Mouse (Mus musculus): ENCODE results near the gene Gnai2.

Gnai2 gene

DNA sequence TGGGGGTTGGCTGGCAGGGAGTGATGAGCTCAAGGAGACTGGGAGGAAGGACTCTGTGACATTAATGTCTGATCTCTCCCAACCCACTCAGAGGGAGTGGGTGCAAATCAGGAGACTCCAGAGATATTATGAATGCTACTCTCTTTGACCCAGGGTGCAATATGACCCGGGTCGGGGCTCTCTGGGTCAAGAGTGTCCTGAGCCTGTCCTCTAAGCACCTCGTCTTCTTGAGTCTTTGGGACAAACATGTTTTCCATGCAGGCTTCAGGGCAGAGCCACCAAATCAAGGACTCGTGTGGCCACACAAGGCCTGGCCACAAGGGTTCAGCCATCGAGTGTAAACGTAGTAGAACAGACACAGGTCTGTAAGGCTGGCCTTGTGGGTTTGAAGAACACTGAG is 22.9 kb upstream of the Gnai2 start:
- in situ Hi-C loops (cut with MboI, MseI), result no loop called here

DNA sequence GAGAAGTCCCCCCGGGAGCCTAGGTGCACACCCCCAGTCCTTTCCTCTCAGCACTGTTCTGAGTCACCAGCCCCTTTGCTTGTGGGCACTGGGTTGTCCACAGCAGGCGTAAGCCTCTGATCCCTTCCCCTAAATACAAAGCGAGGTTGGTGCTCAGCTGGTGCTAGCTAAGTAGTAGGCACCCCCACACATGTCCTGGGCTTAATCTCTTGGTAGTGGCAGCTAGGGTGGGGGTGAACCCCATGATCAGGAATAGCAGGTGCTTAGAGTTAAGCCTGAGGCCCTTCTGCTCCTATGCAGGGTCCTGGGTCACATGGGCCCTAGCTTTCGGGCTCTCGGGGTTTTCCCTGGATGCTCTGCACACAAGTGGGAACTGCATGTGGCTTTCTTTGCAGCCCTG is 22.0 kb upstream of the Gnai2 start:
- in situ Hi-C loops (cut with MboI, MseI), result no loop called here

GRCm38 (mm10) chr9:107654585-107654984 is 19.4 kb upstream of the Gnai2 start:
- in situ Hi-C loops (cut with MboI, MseI), result no loop called here

- in situ Hi-C loops (cut with MboI, MseI), result no loop called here
These were observed 18.3 kb upstream of the Gnai2 start for GRCm38 (mm10) chr9:107653474-107653873.

- in situ Hi-C loops (cut with MboI, MseI), result no loop called here
These were observed 15.7 kb upstream of the Gnai2 start for GRCm38 (mm10) chr9:107650708-107651481.

GRCm38 (mm10) chr9:107650225-107650624 is 15.1 kb upstream of the Gnai2 start:
- in situ Hi-C loops (cut with MboI, MseI), result no loop called here

DNA sequence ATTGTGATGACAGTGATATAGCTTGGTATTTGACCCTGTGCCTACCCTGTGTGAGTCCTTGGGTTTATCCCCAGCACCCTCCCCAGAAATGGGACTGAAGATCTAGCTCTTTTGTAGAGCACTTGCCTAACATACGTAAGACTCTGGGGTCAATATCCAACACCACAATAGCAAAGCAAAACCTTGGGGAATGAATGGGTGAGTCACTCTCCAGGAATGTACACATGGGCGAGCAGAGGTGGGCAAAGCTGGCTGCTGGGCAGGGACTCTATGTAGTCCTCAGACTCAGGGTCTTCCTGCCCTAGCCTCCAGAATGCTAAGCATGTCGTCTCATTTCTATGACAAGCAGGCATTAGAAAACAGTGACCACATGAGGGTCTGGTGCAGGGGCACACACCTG is 13.6 kb upstream of the Gnai2 start:
- in situ Hi-C loops (cut with MboI, MseI), result no loop called here

- in situ Hi-C loops (cut with MboI, MseI), result no loop called here
These were observed 11.8 kb upstream of the Gnai2 start for GRCm38 (mm10) chr9:107646975-107647374.

GRCm38 (mm10) chr9:107645577-107645976 is 10.4 kb upstream of the Gnai2 start:
- in situ Hi-C loops (cut with MboI, MseI), result no loop called here

DNA sequence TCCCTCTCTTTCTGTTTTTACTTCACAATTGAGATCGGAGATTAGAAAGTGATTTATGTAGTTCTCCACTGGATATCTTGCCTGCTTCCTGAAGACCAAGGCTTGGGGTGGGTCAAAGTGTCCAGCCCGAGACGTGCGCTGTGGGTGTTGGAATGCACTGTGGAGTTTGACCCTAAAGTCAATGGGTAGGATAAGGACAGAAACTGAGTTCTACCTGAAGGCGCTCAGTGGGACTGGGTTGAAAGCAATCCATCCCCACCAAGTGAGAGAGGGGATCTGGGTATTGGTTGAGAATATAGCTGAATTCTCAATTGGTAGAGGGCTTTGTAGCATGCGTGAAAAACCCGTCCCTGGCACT is 10.0 kb upstream of the Gnai2 start:
- in situ Hi-C loops (cut with MboI, MseI), result no loop called here

- in situ Hi-C loops (cut with MboI, MseI), result loop anchor here (5.0 kb wide), 1 partner anchor 42 kb away; no protein-coding TSS in a partner anchor
These were observed 9.5 kb upstream of the Gnai2 start for GRCm38 (mm10) chr9:107644495-107645152.

DNA sequence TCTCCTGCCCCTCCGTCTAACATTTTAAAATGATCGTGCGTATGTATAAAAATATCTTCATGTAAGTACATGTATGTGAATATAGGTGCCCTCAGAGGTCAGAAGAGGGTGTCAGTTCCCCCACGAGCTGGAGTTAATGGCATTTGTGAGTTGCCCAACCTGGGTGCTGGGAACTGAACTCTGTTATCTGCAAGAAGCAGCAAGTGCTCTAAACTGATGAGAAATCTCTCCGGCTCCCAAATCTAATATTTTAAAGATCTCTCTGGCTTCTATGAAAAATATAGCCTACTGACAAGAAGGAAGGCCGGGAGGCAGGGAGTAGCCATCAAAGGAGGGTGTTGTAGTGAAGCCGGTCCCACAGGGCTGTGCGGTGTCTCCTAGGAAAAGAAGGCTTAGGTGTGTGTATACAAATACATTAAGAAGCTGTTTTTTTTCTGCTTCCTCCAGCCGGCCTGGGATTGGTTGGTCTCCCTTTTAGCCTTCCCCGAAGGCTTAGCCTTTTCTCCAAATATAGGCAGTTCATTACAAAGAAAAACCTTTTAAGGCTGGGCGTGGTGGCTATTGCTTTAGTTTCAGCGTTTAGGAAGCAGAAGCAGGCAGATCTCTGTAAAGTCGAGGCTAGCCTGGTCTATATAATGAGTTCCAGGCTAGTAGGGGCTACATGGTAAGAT is 8.5 kb upstream of the Gnai2 start:
- in situ Hi-C loops (cut with MboI, MseI), result loop anchor here (5.0 kb wide), 1 partner anchor 41 kb away; no protein-coding TSS in a partner anchor

- in situ Hi-C loops (cut with MboI, MseI), result loop anchor here (5.0 kb wide), 1 partner anchor 39 kb away; no protein-coding TSS in a partner anchor
These were observed 6.5 kb upstream of the Gnai2 start for GRCm38 (mm10) chr9:107641666-107642065.

- in situ Hi-C loops (cut with MboI, MseI), result loop anchor here (5.0 kb wide), 1 partner anchor 38 kb away; no protein-coding TSS in a partner anchor
These were observed 5.1 kb upstream of the Gnai2 start for GRCm38 (mm10) chr9:107640257-107640772.

DNA sequence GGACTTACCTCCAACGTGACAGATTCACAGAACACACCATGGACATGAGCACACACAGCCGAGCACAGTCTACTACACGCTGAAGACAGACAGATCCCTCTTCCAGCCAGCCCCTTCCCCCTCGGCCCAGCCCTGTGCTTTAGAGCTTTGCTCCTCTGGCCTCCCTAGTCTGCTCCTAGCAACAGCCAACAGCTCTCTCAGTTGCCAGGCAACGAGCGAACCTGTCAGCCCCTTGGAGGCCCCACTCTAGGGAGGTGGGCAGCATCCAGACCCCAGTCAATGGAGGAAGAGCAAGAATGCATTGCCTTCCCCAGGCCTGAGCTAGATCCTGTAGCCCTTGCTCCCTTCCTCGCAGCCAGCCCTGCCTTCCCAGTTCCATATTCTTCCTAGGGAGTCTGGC is 1.9 kb upstream of the Gnai2 start:
- in situ Hi-C loops (cut with MboI, MseI), result no loop called here

GRCm38 (mm10) chr9:107634406-107635278 is 525 bp downstream of the Gnai2 start:
- in situ Hi-C loops (cut with MboI, MseI), result no loop called here

DNA sequence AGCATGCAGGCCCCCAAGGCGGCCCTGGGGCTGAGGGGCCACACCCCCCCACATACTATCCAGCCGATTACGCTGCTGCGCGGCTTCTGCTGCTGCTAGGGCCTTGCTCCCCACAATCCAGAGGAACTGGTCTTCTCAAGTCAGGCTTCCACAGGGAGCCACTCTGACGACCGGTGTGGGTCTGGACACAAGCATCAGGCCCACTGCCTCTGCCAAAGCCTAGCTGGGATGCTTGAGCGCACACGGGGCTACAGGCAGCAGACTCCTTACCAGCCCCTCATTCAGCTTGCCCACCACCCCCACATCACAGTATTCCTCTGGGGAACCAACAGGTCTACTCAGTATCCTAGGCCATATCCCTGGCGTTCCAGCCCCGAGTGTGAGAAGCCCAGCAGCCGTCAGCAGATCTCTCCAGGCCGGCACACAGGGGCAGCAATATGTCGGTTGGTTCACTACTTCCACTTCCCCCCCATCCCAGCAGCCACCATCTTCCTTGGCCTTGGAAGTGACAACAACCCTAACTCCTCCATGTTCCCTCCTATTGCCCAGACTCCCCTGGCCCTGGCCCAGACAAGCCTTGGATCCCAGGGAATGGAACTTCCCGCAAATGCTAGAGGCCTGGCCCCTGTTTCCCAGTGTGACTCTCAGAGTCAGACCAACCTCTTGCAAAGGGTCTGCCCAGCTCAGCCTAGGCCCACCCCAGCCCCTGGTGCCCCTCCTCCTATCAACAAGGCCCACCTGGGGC is 1.3 kb downstream of the Gnai2 start:
- in situ Hi-C loops (cut with MboI, MseI), result no loop called here

DNA sequence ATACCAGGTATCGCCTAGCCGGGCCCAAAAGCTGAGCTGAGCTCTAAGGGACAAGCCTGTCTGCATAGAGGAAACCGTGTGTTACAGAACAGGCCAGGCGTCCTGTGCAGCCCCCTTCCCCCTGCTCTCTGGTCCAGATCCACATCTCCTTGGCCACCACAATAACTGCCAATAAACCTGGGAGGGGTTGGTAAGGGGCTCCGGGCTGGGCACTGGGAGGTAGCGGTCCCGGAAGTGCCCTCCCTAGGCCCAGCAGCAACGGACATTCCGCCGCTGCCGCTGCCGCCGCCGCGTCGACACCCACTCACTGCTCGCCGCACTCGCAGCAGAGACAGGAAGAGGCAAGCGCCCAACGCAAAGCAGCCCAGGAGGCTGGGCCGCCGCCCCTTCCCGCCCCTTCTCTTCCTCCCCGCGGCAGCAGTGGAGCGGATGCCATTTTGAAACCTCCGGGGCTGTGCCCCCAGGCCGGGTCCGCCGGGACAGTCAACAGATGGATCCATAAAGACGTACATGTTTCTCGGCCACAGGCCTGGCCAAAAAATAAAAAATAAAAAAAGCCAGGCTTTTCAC is 2.0 kb downstream of the Gnai2 start:
- in situ Hi-C loops (cut with MboI, MseI), result no loop called here

DNA sequence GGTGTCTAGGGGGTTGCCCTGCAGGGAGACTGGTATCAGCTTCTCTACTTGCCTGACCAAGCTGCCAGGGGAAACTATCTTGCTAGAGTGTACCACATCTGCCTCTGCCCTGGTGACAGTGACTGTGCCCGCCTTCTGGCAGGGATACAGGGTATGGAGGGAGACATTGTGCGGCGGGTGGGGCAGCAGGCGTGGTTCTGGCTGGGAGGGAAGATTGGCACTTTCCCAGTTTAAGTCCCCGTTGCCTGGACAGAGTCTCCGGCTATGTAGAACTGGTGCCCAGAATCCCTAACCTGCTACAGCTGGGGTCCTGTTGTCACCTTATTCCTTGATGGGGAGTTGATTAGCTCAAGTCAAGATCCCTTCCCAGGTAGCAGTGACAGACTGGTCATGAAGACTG is 2.7 kb downstream of the Gnai2 start:
- in situ Hi-C loops (cut with MboI, MseI), result no loop called here

DNA sequence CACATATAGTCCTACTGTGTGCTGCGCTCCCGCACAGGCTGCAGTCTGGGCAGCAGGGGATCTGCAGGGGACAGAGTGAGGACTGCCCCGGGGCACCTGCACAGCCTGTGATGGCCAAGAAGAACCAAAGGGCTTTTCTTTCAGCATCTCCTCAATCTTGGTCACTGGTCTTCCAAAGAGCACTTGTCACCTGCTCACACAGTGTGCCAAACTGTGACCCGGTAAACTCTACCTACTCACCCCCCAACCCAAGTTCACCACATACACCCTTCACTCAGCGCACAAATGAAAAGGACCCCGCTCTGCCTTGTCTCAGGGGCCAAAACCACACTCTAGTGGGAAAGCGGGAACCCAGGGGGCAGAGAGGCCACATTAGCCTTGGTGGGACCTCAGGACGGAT is 3.3 kb downstream of the Gnai2 start:
- in situ Hi-C loops (cut with MboI, MseI), result no loop called here

Data from regulatory T cell (primary cell).